Mouse (Mus musculus): ENCODE measurements at regions not wholly inside any gene's neighbourhood (a gene's known extent, or its start where the extent isn't known, plus 50 kb on each side); places are given as distances from the start of the nearest gene placed in this dataset.

- no peaks in the 10 kb centered on the region for H3K4me1 ChIP-seq (ENCODE audit: control insufficient read depth, insufficient read depth, low read length)
- WGBS: 94% methylated on average over 2 of the region's 2 CpGs
- TF ChIP-seq CTCF (IDR thresholded peaks at IDR 0.05; ENCODE audit: insufficient read depth, low read length) (no peak), POLR2A (IDR thresholded peaks at IDR 0.05; ENCODE audit: borderline replicate concordance, extremely low read depth, low read depth, low read length) (no peak)
- H3K4me3 ChIP-seq (replicated peaks; ENCODE audit: extremely low read depth, low read depth, low read length): no peak overlapping the region
- no peak for DNase-seq
Observed at GRCm38 (mm10) chr1:76737663-76738062, 777.2 kb downstream of the Epha4 start.

GRCm38 (mm10) chr1:76772694-76773093, 742.2 kb downstream of the Epha4 start:
- Histone ChIP-seq H3K4me3 (replicated peaks; ENCODE audit: extremely low read depth, low read depth, low read length) (no peak overlapping the region), H3K4me1 (ENCODE audit: control insufficient read depth, insufficient read depth, low read length) (no peaks in the 10 kb centered on the region)
- no peak for DNase-seq
- no peak for TF ChIP-seq CTCF (IDR thresholded peaks at IDR 0.05; ENCODE audit: insufficient read depth, low read length)
- no peak for TF ChIP-seq POLR2A (IDR thresholded peaks at IDR 0.05; ENCODE audit: borderline replicate concordance, extremely low read depth, low read depth, low read length)
- 64% methylated on average over 2 of the region's 2 CpGs for WGBS

- TF ChIP-seq CTCF (IDR thresholded peaks at IDR 0.05; ENCODE audit: insufficient read depth, low read length) (no peak), POLR2A (IDR thresholded peaks at IDR 0.05; ENCODE audit: borderline replicate concordance, extremely low read depth, low read depth, low read length) (no peak)
- H3K4me3 ChIP-seq (replicated peaks; ENCODE audit: extremely low read depth, low read depth, low read length): no peak overlapping the region
- no peaks in the 10 kb centered on the region for H3K4me1 ChIP-seq (ENCODE audit: control insufficient read depth, insufficient read depth, low read length)
- DNase-seq: no peak
- WGBS: 93% methylated on average over 2 of the region's 2 CpGs
Observed at GRCm38 (mm10) chr1:76786871-76787270, 728.0 kb downstream of the Epha4 start.

- no peak for TF ChIP-seq CTCF (IDR thresholded peaks at IDR 0.05; ENCODE audit: insufficient read depth, low read length)
- no peak for TF ChIP-seq POLR2A (IDR thresholded peaks at IDR 0.05; ENCODE audit: borderline replicate concordance, extremely low read depth, low read depth, low read length)
- Histone ChIP-seq H3K4me3 (replicated peaks; ENCODE audit: extremely low read depth, low read depth, low read length) (no peak overlapping the region), H3K4me1 (ENCODE audit: control insufficient read depth, insufficient read depth, low read length) (no peaks in the 10 kb centered on the region)
- DNase-seq: no peak
- 84% methylated on average over 2 of the region's 2 CpGs for WGBS
Observed at GRCm38 (mm10) chr1:76793438-76793837, 721.5 kb downstream of the Epha4 start.

- no peaks in the 10 kb centered on the region; the same call in 1 of the 2 replicates for H3K4me1 ChIP-seq (ENCODE audit: control insufficient read depth, insufficient read depth, low read length)
- WGBS: 66% methylated on average over 1 of the region's 1 CpGs
- no peak overlapping the region for H3K4me3 ChIP-seq (replicated peaks; ENCODE audit: extremely low read depth, low read depth, low read length)
- DNase-seq: no peak
- TF ChIP-seq CTCF (IDR thresholded peaks at IDR 0.05; ENCODE audit: insufficient read depth, low read length): no peak
Observed at GRCm38 (mm10) chr1:76819906-76820305, 695.0 kb downstream of the Epha4 start.

GRCm38 (mm10) chr1:76821610-76822009, 693.3 kb downstream of the Epha4 start:
- WGBS: 58% methylated on average over 3 of the region's 3 CpGs
- DNase-seq: no peak
- TF ChIP-seq POLR2A (IDR thresholded peaks at IDR 0.05; ENCODE audit: borderline replicate concordance, extremely low read depth, low read depth, low read length): no peak
- no peak for TF ChIP-seq CTCF (IDR thresholded peaks at IDR 0.05; ENCODE audit: insufficient read depth, low read length)

GRCm38 (mm10) chr1:76829690-76830089, 685.2 kb downstream of the Epha4 start:
- DNase-seq: no peak
- WGBS: 50% methylated on average over 2 of the region's 2 CpGs
- H3K4me1 ChIP-seq (ENCODE audit: control insufficient read depth, insufficient read depth, low read length): no peaks in the 10 kb centered on the region
- TF ChIP-seq POLR2A (IDR thresholded peaks at IDR 0.05; ENCODE audit: borderline replicate concordance, extremely low read depth, low read depth, low read length) (no peak), CTCF (IDR thresholded peaks at IDR 0.05; ENCODE audit: insufficient read depth, low read length) (no peak)
- no peak overlapping the region for H3K4me3 ChIP-seq (replicated peaks; ENCODE audit: extremely low read depth, low read depth, low read length)

More at GRCm38 (mm10) chr1:76821610-76822009, 693.3 kb downstream of the Epha4 start:
- Histone ChIP-seq H3K4me3 (replicated peaks; ENCODE audit: extremely low read depth, low read depth, low read length) (no peak overlapping the region), H3K4me1 (ENCODE audit: control insufficient read depth, insufficient read depth, low read length) (no peaks in the 10 kb centered on the region; the same call in 1 of the 2 replicates)

GRCm38 (mm10) chr1:76832311-76832710, 682.6 kb downstream of the Epha4 start:
- TF ChIP-seq POLR2A (IDR thresholded peaks at IDR 0.05; ENCODE audit: borderline replicate concordance, extremely low read depth, low read depth, low read length): no peak
- no peak for TF ChIP-seq CTCF (IDR thresholded peaks at IDR 0.05; ENCODE audit: insufficient read depth, low read length)
- no peak overlapping the region for H3K4me3 ChIP-seq (replicated peaks; ENCODE audit: extremely low read depth, low read depth, low read length)
- no peak for DNase-seq
- 25% methylated on average over 2 of the region's 2 CpGs for WGBS
- no peaks in the 10 kb centered on the region for H3K4me1 ChIP-seq (ENCODE audit: control insufficient read depth, insufficient read depth, low read length)

GRCm38 (mm10) chr1:76835028-76835683, 679.7 kb downstream of the Epha4 start:
- no peak for DNase-seq
- TF ChIP-seq POLR2A (IDR thresholded peaks at IDR 0.05; ENCODE audit: borderline replicate concordance, extremely low read depth, low read depth, low read length) (no peak), CTCF (IDR thresholded peaks at IDR 0.05; ENCODE audit: insufficient read depth, low read length) (no peak)
- H3K4me1 ChIP-seq (ENCODE audit: control insufficient read depth, insufficient read depth, low read length): no peaks in the 10 kb centered on the region
- no peak overlapping the region for H3K4me3 ChIP-seq (replicated peaks; ENCODE audit: extremely low read depth, low read depth, low read length)
- WGBS: 76% methylated on average over 6 of the region's 6 CpGs

- DNase-seq: no peak
- TF ChIP-seq POLR2A (IDR thresholded peaks at IDR 0.05; ENCODE audit: borderline replicate concordance, extremely low read depth, low read depth, low read length) (no peak), CTCF (IDR thresholded peaks at IDR 0.05; ENCODE audit: insufficient read depth, low read length) (no peak)
- Histone ChIP-seq H3K4me1 (ENCODE audit: control insufficient read depth, insufficient read depth, low read length) (no peaks in the 10 kb centered on the region), H3K4me3 (replicated peaks; ENCODE audit: extremely low read depth, low read depth, low read length) (no peak overlapping the region)
- 40% methylated on average over 3 of the region's 3 CpGs for WGBS
Observed at GRCm38 (mm10) chr1:76849346-76849745, 665.5 kb downstream of the Epha4 start.
